Mouse (Mus musculus) olfactory bulb, adult 2 months (tissue): ENCODE results near the gene Syk.

Experiments used
- CTCF ChIP-seq: fragments of 200-500 bp; IDR thresholded peaks from 2 replicates; pipeline ENCODE4 v1.5.1; 2012; ENCODE audit warnings: low read depth, mild to moderate bottlenecking, low read length, moderate library complexity; ENCODE audit not compliant: insufficient read depth
- POLR2A ChIP-seq: fragments of 200-500 bp; IDR thresholded peaks from 2 replicates; pipeline ENCODE4 v1.6.1; 2012; ENCODE audit warnings: mild to moderate bottlenecking, low read depth, low read length, moderate library complexity; ENCODE audit not compliant: insufficient read depth

DNA sequence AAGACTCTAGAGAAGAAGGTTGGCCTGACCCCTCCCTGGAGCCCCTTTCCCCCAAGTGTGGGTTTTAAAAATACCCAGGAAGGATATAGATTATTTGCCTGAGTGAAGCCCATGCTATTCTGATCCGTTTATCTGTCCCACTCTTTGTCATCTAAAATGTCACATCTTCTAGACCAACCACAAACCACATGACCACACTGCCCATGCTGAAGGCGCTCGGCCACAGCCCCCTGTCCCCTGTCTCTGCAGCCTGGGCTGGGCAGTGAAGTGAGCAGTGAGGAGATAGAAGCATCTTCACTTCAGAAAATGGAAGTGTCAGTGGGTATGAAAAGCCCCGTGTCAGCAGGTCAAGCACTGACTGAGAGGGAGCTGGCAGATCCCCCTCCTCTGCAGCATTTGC lies 40.3 kb upstream of the Syk start:
- no peak for TF ChIP-seq CTCF
- no peak for TF ChIP-seq POLR2A
